Mouse (Mus musculus) bone marrow, adult 2 months (tissue): ENCODE data around the gene Skida1. TPM values are rescaled to one million over a fixed set of nuclear protein-coding genes. Genes with fewer than 3 reads are reported as not detected.

Experiments used
- H3K27ac ChIP-seq: fragments of 200-500 bp; 2 replicates; pipeline ENCODE4 v1.5.1; 2012; ENCODE audit warnings: low read depth, mild to moderate bottlenecking, control low read depth, inconsistent platforms, low read length; ENCODE audit not compliant: control insufficient read depth, poor library complexity, insufficient read depth
- H3K4me1 ChIP-seq: fragments of 200-500 bp; 2 replicates; pipeline ENCODE4 v1.6.1; 2011; ENCODE audit warnings: low read length; ENCODE audit not compliant: control insufficient read depth, insufficient read depth
- H3K4me3 ChIP-seq: fragments of 200-500 bp; replicated peaks from 2 replicates; pipeline ENCODE3; 2011; ENCODE audit warnings: mild to moderate bottlenecking, low read depth, low read length, control low read depth; ENCODE audit not compliant: control insufficient read depth
- CTCF ChIP-seq: fragments of 200-500 bp; IDR thresholded peaks from 2 replicates; pipeline ENCODE4 v1.5.1; 2011; ENCODE audit warnings: low read length, control low read depth; ENCODE audit not compliant: control insufficient read depth, insufficient read depth
- POLR2A ChIP-seq: fragments of 200-500 bp; IDR thresholded peaks from 2 replicates; pipeline ENCODE4 v1.6.1; 2011; ENCODE audit warnings: low read depth, mild to moderate bottlenecking, control low read depth, low read length, borderline replicate concordance; ENCODE audit not compliant: control insufficient read depth
- WGBS: fragments of 180-500 bp; shearing (Covaris S2); methylation state at CpG from one replicate; pipeline ENCODE4 v1.1.7; 2018; 5-methylcytosine and 5-hydroxymethylcytosine counted together
- polyA plus RNA-seq: library from polyadenylated mRNA; stranded (reverse); fragments of >200 nt; gene quantifications from 2 replicates; pipeline ENCODE4 v1.2.4, GENCODE M21; 2011; ENCODE audit warnings: low replicate concordance; ENCODE audit not compliant: missing spikeins, insufficient read depth, insufficient read length

The Skida1 gene
- polyA plus RNA-seq, 1 experiment: 1.4 TPM

- no peak for TF ChIP-seq CTCF
- TF ChIP-seq POLR2A: no peak
- Histone ChIP-seq H3K4me3 (no peak overlapping the region), H3K4me1 (no peaks in the 10 kb centered on the region), H3K27ac (no peak overlapping the region)
- 86% methylated on average over 10 of the region's 10 CpGs for WGBS
Measured at GRCm38 (mm10) chr2:18038895-18039371, 9.9 kb downstream of the Skida1 start.

- no peaks in the 10 kb centered on the region for H3K4me1 ChIP-seq
- TF ChIP-seq POLR2A (no peak), CTCF (no peak)
- 75% methylated on average over 3 of the region's 3 CpGs for WGBS
- no peak overlapping the region for H3K4me3 ChIP-seq
- no peak overlapping the region for H3K27ac ChIP-seq
Measured at GRCm38 (mm10) chr2:18038141-18038752, 10.6 kb downstream of the Skida1 start.

GRCm38 (mm10) chr2:18037491-18037890 lies 11.4 kb downstream of the Skida1 start, which contains the start of gene A930004D18Rik:
Gene A930004D18Rik, minus strand, starts transcription at chr2:18037737.
- WGBS: 28% methylated on average over 2 of the region's 2 CpGs
- Histone ChIP-seq H3K4me3 (no peak within 1 kb of the TSS), H3K4me1 (no peaks in the 10 kb centered on the region), H3K27ac (no peak within 1 kb of the TSS)
- TF ChIP-seq POLR2A (no peak), CTCF (no peak)

- H3K27ac ChIP-seq: no peak overlapping the region
- TF ChIP-seq POLR2A (no peak), CTCF (no peak)
- 81% methylated on average over 10 of the region's 10 CpGs for WGBS
- H3K4me3 ChIP-seq: no peak overlapping the region
- H3K4me1 ChIP-seq: no peaks in the 10 kb centered on the region
Measured at GRCm38 (mm10) chr2:18034371-18035250, 14.2 kb downstream of the Skida1 start.

- no peak overlapping the region for H3K27ac ChIP-seq
- H3K4me1 ChIP-seq: no peaks in the 10 kb centered on the region
- no peak for TF ChIP-seq CTCF
- no peak for TF ChIP-seq POLR2A
- no peak overlapping the region for H3K4me3 ChIP-seq
- WGBS: 78% methylated on average over 10 of the region's 10 CpGs
Measured at GRCm38 (mm10) chr2:18033166-18034108, 15.4 kb downstream of the Skida1 start.

GRCm38 (mm10) chr2:18032538-18032895 lies 16.3 kb downstream of the Skida1 start:
- no peaks in the 10 kb centered on the region for H3K4me1 ChIP-seq
- no peak overlapping the region for H3K4me3 ChIP-seq
- no peak for TF ChIP-seq CTCF
- no peak for TF ChIP-seq POLR2A
- no peak overlapping the region for H3K27ac ChIP-seq
- WGBS: 81% methylated on average over 5 of the region's 5 CpGs

- no peak for TF ChIP-seq CTCF
- no peak for TF ChIP-seq POLR2A
- no peak overlapping the region for H3K4me3 ChIP-seq
- no peaks in the 10 kb centered on the region; the same call in 1 of the 2 replicates for H3K4me1 ChIP-seq
- no peak overlapping the region for H3K27ac ChIP-seq
- 14% methylated on average over 34 of the region's 34 CpGs for WGBS
Measured at GRCm38 (mm10) chr2:18031831-18032537, 16.9 kb downstream of the Skida1 start.
